Mouse (Mus musculus) neural tube, embryonic 12.5 days (tissue): ENCODE measurements around the gene Ctu1. TPM values are rescaled to one million over a fixed set of nuclear protein-coding genes. Genes with fewer than 3 reads are reported as not detected.
"Not testable (repeated sequence)": the region's sequence is repeated elsewhere in the genome, so short reads cannot be mapped to it uniquely, and the experiment has no call there.

Experiments
- ATAC-seq: fragments of 200-750 bp; cut with Nextera tagmentation; 2 replicates; pipeline ENCODE4 v1.8.0; 2017; ENCODE audit warnings: low read depth, mild to moderate bottlenecking, moderate TSS enrichment, moderate library complexity; ENCODE audit not compliant: low FRiP score
- H3K27ac ChIP-seq: fragments of 300-500 bp; sonication (generic); 2 replicates; pipeline ENCODE4 v1.5.1; 2016
- H3K27me3 ChIP-seq: fragments of 300-500 bp; sonication (generic); replicated peaks from 2 replicates; pipeline ENCODE4 v1.6.1; 2016; ENCODE audit warnings: mild to moderate bottlenecking
- H3K36me3 ChIP-seq: fragments of 300-500 bp; sonication (generic); 2 replicates; pipeline ENCODE4 v1.6.1; 2016; ENCODE audit warnings: mild to moderate bottlenecking
- H3K4me1 ChIP-seq: fragments of 300-500 bp; sonication (generic); 2 replicates; pipeline ENCODE4 v1.6.1; 2016
- H3K4me2 ChIP-seq: fragments of 300-500 bp; sonication (generic); replicated peaks from 2 replicates; pipeline ENCODE4 v1.6.1; 2016; ENCODE audit warnings: mild to moderate bottlenecking
- H3K4me3 ChIP-seq: fragments of 300-500 bp; sonication (generic); 2 replicates; pipeline ENCODE4 v1.5.1; 2016
- H3K9ac ChIP-seq: fragments of 300-500 bp; sonication (generic); 2 replicates; pipeline ENCODE4 v1.6.1; 2016; ENCODE audit warnings: mild to moderate bottlenecking
- H3K9me3 ChIP-seq: fragments of 300-500 bp; sonication (generic); 2 replicates; pipeline ENCODE4 v1.6.1; 2016; ENCODE audit warnings: mild to moderate bottlenecking
- WGBS: fragments of 180-500 bp; shearing (Covaris S2); methylation state at CpG from one replicate; pipeline ENCODE4 v1.1.7; 2016; 5-methylcytosine and 5-hydroxymethylcytosine counted together
- polyA plus RNA-seq: library from polyadenylated mRNA; unstranded; fragments of >200 nt; fragmentation: Nextera tagmentation; extraction: Ambion mirVana; gene quantifications from 2 replicates; pipeline ENCODE4 v1.2.1, GENCODE M21; 2016

The Ctu1 gene
- polyA plus RNA-seq, 1 experiment from 2014 or later = 19.9 TPM

GRCm38 (mm10) chr7:43654519-43654918 lies 17.3 kb upstream of the Ctu1 start:
- Histone ChIP-seq H3K9me3 (0 out of 2 replicates have a peak, but pooled peaks cover 3% of the 10 kb centered on the region), H3K4me3 (no peak overlapping the region), H3K4me2 (no peak overlapping the region), H3K4me1 (no peaks in the 10 kb centered on the region), H3K27ac (no peak overlapping the region), H3K36me3 (no peaks in the 10 kb centered on the region), H3K9ac (no peak overlapping the region), H3K27me3 (no peaks in the 10 kb centered on the region)
- 77% methylated on average over 3 of the region's 3 CpGs for WGBS
- no peak for ATAC-seq

- WGBS = 76% methylated on average over 6 of the region's 6 CpGs
- no peaks in the 10 kb centered on the region for H3K27me3 ChIP-seq
- H3K4me2 ChIP-seq = no peak overlapping the region
- no peak overlapping the region for H3K27ac ChIP-seq
- no peak for ATAC-seq
- no peak overlapping the region for H3K9ac ChIP-seq
- H3K36me3 ChIP-seq = no peaks in the 10 kb centered on the region
- H3K4me1 ChIP-seq = no peaks in the 10 kb centered on the region
- H3K9me3 ChIP-seq = 0 out of 2 replicates have a peak, but pooled peaks cover 3% of the 10 kb centered on the region
- H3K4me3 ChIP-seq = no peak overlapping the region
These were observed 15.6 kb upstream of the Ctu1 start for GRCm38 (mm10) chr7:43656232-43656631.

- 100% methylated on average over 1 of the region's 1 CpGs for WGBS
- no peak within 1 kb of the TSS for H3K4me2 ChIP-seq
- H3K9ac ChIP-seq = no peak within 1 kb of the TSS
- H3K4me3 ChIP-seq = no peak within 1 kb of the TSS
- H3K9me3 ChIP-seq = no peaks in the 10 kb centered on the region
- H3K36me3 ChIP-seq = no peaks in the 10 kb centered on the region
- H3K4me1 ChIP-seq = no peaks in the 10 kb centered on the region
- H3K27me3 ChIP-seq = no peaks in the 10 kb centered on the region
- ATAC-seq = no peak
- no peak within 1 kb of the TSS for H3K27ac ChIP-seq
These were observed 11.8 kb upstream of the Ctu1 start, which contains the start of gene Siglece for GRCm38 (mm10) chr7:43660002-43660401. Siglece (minus strand) TSS chr7:43660161.

- Histone ChIP-seq H3K4me1 (no peaks in the 10 kb centered on the region), H3K9ac (no peak overlapping the region), H3K9me3 (no peaks in the 10 kb centered on the region), H3K4me3 (no peak overlapping the region), H3K4me2 (no peak overlapping the region), H3K27me3 (no peaks in the 10 kb centered on the region), H3K36me3 (no peaks in the 10 kb centered on the region), H3K27ac (no peak overlapping the region)
- WGBS = 91% methylated on average over 1 of the region's 1 CpGs
- ATAC-seq = no peak
These were observed 9.0 kb upstream of the Ctu1 start for GRCm38 (mm10) chr7:43662804-43663203.

- not testable (repeated sequence) for H3K27ac ChIP-seq, ATAC-seq, H3K36me3 ChIP-seq, H3K4me3 ChIP-seq, H3K9me3 ChIP-seq, H3K4me1 ChIP-seq, H3K4me2 ChIP-seq, H3K9ac ChIP-seq, H3K27me3 ChIP-seq
- 86% methylated on average over 4 of the region's 4 CpGs for WGBS
These were observed 4.6 kb upstream of the Ctu1 start for GRCm38 (mm10) chr7:43667221-43667620.

GRCm38 (mm10) chr7:43668582-43668981 lies 3.2 kb upstream of the Ctu1 start:
- H3K9me3 ChIP-seq = no peaks in the 10 kb centered on the region
- no peak for ATAC-seq

GRCm38 (mm10) chr7:43671064-43671808 lies 580 bp upstream of the Ctu1 start:
- ATAC-seq = peak; percentile 39
- 68% methylated on average over 11 of the region's 11 CpGs for WGBS
- H3K4me3 ChIP-seq = peak overlapping the region; percentile 61; the same call in 1 of the 2 replicates
- H3K4me2 ChIP-seq = peak overlapping the region; percentile 75
- H3K27ac ChIP-seq = no peak overlapping the region
- H3K36me3 ChIP-seq = peaks cover 17% of the 10 kb centered on the region
- no peaks in the 10 kb centered on the region for H3K9me3 ChIP-seq
- H3K9ac ChIP-seq = 0 out of 2 replicates have a peak overlapping the region, but pooled peaks have one; percentile 5
- no peaks in the 10 kb centered on the region for H3K27me3 ChIP-seq
- peaks cover 8% of the 10 kb centered on the region for H3K4me1 ChIP-seq

More at GRCm38 (mm10) chr7:43668582-43668981, 3.2 kb upstream of the Ctu1 start:
- H3K4me2 ChIP-seq = no peak overlapping the region
- peaks cover 8% of the 10 kb centered on the region for H3K4me1 ChIP-seq
- no peak overlapping the region for H3K27ac ChIP-seq
- H3K4me3 ChIP-seq = no peak overlapping the region
- no peaks in the 10 kb centered on the region for H3K27me3 ChIP-seq
- H3K36me3 ChIP-seq = no peaks in the 10 kb centered on the region
- WGBS = 17% methylated on average over 3 of the region's 3 CpGs
- H3K9ac ChIP-seq = no peak overlapping the region

GRCm38 (mm10) chr7:43672581-43673260 lies 905 bp downstream of the Ctu1 start:
- ATAC-seq = peak; percentile 31; the same call in 1 of the 2 replicates
- Histone ChIP-seq H3K27ac (no peak overlapping the region), H3K36me3 (peaks cover 32% of the 10 kb centered on the region), H3K9ac (peak overlapping the region; percentile 67), H3K4me2 (peak overlapping the region; percentile 75), H3K27me3 (no peaks in the 10 kb centered on the region), H3K4me3 (peak overlapping the region; percentile 61), H3K4me1 (peaks cover 8% of the 10 kb centered on the region), H3K9me3 (no peaks in the 10 kb centered on the region; the same call in 1 of the 2 replicates)
- WGBS = 18% methylated on average over 10 of the region's 10 CpGs

- ATAC-seq = no peak
These were observed 3.3 kb downstream of the Ctu1 start for GRCm38 (mm10) chr7:43675091-43675490.

GRCm38 (mm10) chr7:43678517-43678916 lies 6.7 kb downstream of the Ctu1 start:
- no peak overlapping the region for H3K9ac ChIP-seq
- no peak for ATAC-seq
- H3K4me3 ChIP-seq = no peak overlapping the region
- H3K9me3 ChIP-seq = no peaks in the 10 kb centered on the region; the same call in 1 of the 2 replicates
- H3K4me1 ChIP-seq = no peaks in the 10 kb centered on the region
- H3K27me3 ChIP-seq = no peaks in the 10 kb centered on the region
- no peak overlapping the region for H3K4me2 ChIP-seq
- H3K36me3 ChIP-seq = peaks cover 39% of the 10 kb centered on the region
- no peak overlapping the region for H3K27ac ChIP-seq

More at GRCm38 (mm10) chr7:43675091-43675490, 3.3 kb downstream of the Ctu1 start:
- Histone ChIP-seq H3K4me2 (no peak overlapping the region), H3K4me3 (no peak overlapping the region), H3K9me3 (no peaks in the 10 kb centered on the region; the same call in 1 of the 2 replicates), H3K27me3 (no peaks in the 10 kb centered on the region), H3K9ac (no peak overlapping the region), H3K4me1 (peaks cover 8% of the 10 kb centered on the region), H3K36me3 (peaks cover 39% of the 10 kb centered on the region), H3K27ac (no peak overlapping the region)
- 93% methylated on average over 32 of the region's 32 CpGs for WGBS

- Histone ChIP-seq H3K9me3 (no peaks in the 10 kb centered on the region; the same call in 1 of the 2 replicates), H3K9ac (no peak overlapping the region), H3K4me2 (no peak overlapping the region), H3K27ac (no peak overlapping the region), H3K36me3 (peaks cover 25% of the 10 kb centered on the region), H3K27me3 (no peaks in the 10 kb centered on the region), H3K4me3 (no peak overlapping the region), H3K4me1 (no peaks in the 10 kb centered on the region)
- 20% methylated on average over 5 of the region's 5 CpGs for WGBS
- 0 out of 2 replicates have a peak, but pooled peaks have one; percentile 19 for ATAC-seq
These were observed 9.1 kb downstream of the Ctu1 start for GRCm38 (mm10) chr7:43680960-43681359.

GRCm38 (mm10) chr7:43682511-43682910 lies 10.7 kb downstream of the Ctu1 start:
- H3K36me3 ChIP-seq, H3K27me3 ChIP-seq, ATAC-seq, H3K27ac ChIP-seq, H3K4me2 ChIP-seq, H3K9ac ChIP-seq, H3K4me3 ChIP-seq, H3K4me1 ChIP-seq, H3K9me3 ChIP-seq: not testable (repeated sequence)
- 22% methylated on average over 1 of the region's 1 CpGs for WGBS
